Mouse (Mus musculus) embryonic facial prominence, embryonic 12.5 days (tissue): Measurements from ENCODE around the gene Mtg2. TPM values are rescaled to one million over a fixed set of nuclear protein-coding genes. Genes with fewer than 3 reads are reported as not detected.

Experiments
- ATAC-seq: fragments of 200-750 bp; cut with Nextera tagmentation; 2 replicates; pipeline ENCODE4 v1.8.0; 2017; ENCODE audit not compliant: insufficient number of reproducible peaks, insufficient read depth, low FRiP score, low TSS enrichment
- H3K27ac ChIP-seq: fragments of 300-500 bp; sonication (generic); 2 replicates; pipeline ENCODE4 v1.5.1; 2016; ENCODE audit warnings: mild to moderate bottlenecking
- H3K27me3 ChIP-seq: fragments of 300-500 bp; sonication (generic); 2 replicates; pipeline ENCODE4 v1.6.1; 2016; ENCODE audit warnings: mild to moderate bottlenecking, moderate library complexity
- H3K36me3 ChIP-seq: fragments of 300-500 bp; sonication (generic); 2 replicates; pipeline ENCODE4 v1.6.1; 2016; ENCODE audit warnings: mild to moderate bottlenecking
- H3K4me1 ChIP-seq: fragments of 300-500 bp; sonication (generic); 2 replicates; pipeline ENCODE4 v1.6.1; 2016
- H3K4me2 ChIP-seq: fragments of 300-500 bp; sonication (generic); replicated peaks from 2 replicates; pipeline ENCODE4 v1.6.1; 2016; ENCODE audit warnings: mild to moderate bottlenecking, moderate library complexity
- H3K4me3 ChIP-seq: fragments of 300-500 bp; sonication (generic); 2 replicates; pipeline ENCODE4 v1.5.1; 2016; ENCODE audit warnings: mild to moderate bottlenecking
- H3K9ac ChIP-seq: fragments of 300-500 bp; sonication (generic); 2 replicates; pipeline ENCODE4 v1.6.1; 2016; ENCODE audit warnings: mild to moderate bottlenecking, moderate library complexity
- H3K9me3 ChIP-seq: fragments of 300-500 bp; sonication (generic); 2 replicates; pipeline ENCODE4 v1.6.1; 2016; ENCODE audit warnings: mild to moderate bottlenecking, moderate library complexity
- WGBS: fragments of 180-500 bp; shearing (Covaris S2); methylation state at CpG from one replicate; pipeline ENCODE4 v1.1.7; 2016; 5-methylcytosine and 5-hydroxymethylcytosine counted together
- polyA plus RNA-seq: library from polyadenylated mRNA; unstranded; fragments of >200 nt; fragmentation: Nextera tagmentation; extraction: Ambion mirVana; gene quantifications from 2 replicates; pipeline ENCODE4 v1.2.1, GENCODE M21; 2016

The Mtg2 gene
- polyA plus RNA-seq, 1 experiment from 2014 or later = 29.0 TPM

GRCm38 (mm10) chr2:180090285-180090684, 19.9 kb downstream of the Mtg2 start:
- H3K4me1 ChIP-seq = no peaks in the 10 kb centered on the region; the same call in 1 of the 2 replicates
- WGBS = 54% methylated on average over 11 of the region's 11 CpGs

GRCm38 (mm10) chr2:180095711-180096110, 25.3 kb downstream of the Mtg2 start:
- peaks cover 43% of the 10 kb centered on the region for H3K27me3 ChIP-seq

More at GRCm38 (mm10) chr2:180090285-180090684, 19.9 kb downstream of the Mtg2 start:
- Histone ChIP-seq H3K9me3 (no peaks in the 10 kb centered on the region), H3K9ac (no peak overlapping the region), H3K4me3 (no peak overlapping the region), H3K36me3 (peaks cover 4% of the 10 kb centered on the region; the same call in 1 of the 2 replicates), H3K27ac (no peak overlapping the region), H3K4me2 (no peak overlapping the region), H3K27me3 (no peaks in the 10 kb centered on the region)
- ATAC-seq = no peak

GRCm38 (mm10) chr2:180097585-180097984, 27.2 kb downstream of the Mtg2 start:
- H3K9ac ChIP-seq = no peak overlapping the region
- H3K4me3 ChIP-seq = no peak overlapping the region
- peaks cover 62% of the 10 kb centered on the region for H3K27me3 ChIP-seq
- ATAC-seq = no peak
- WGBS = 54% methylated on average over 3 of the region's 3 CpGs
- H3K4me2 ChIP-seq = no peak overlapping the region
- H3K27ac ChIP-seq = no peak overlapping the region
- no peaks in the 10 kb centered on the region for H3K36me3 ChIP-seq
- H3K4me1 ChIP-seq = peaks cover 6% of the 10 kb centered on the region; the same call in 1 of the 2 replicates
- no peaks in the 10 kb centered on the region for H3K9me3 ChIP-seq

More at GRCm38 (mm10) chr2:180095711-180096110, 25.3 kb downstream of the Mtg2 start:
- ATAC-seq = no peak
- no peaks in the 10 kb centered on the region for H3K9me3 ChIP-seq
- 0 out of 2 replicates have a peak, but pooled peaks cover 5% of the 10 kb centered on the region for H3K4me1 ChIP-seq
- no peak overlapping the region for H3K27ac ChIP-seq
- no peaks in the 10 kb centered on the region for H3K36me3 ChIP-seq
- H3K4me2 ChIP-seq = no peak overlapping the region
- H3K4me3 ChIP-seq = no peak overlapping the region
- 27% methylated on average over 5 of the region's 5 CpGs for WGBS
- H3K9ac ChIP-seq = no peak overlapping the region

- H3K27ac ChIP-seq = no peak overlapping the region
- peaks cover 12% of the 10 kb centered on the region; the same call in 1 of the 2 replicates for H3K4me1 ChIP-seq
- peaks cover 68% of the 10 kb centered on the region for H3K27me3 ChIP-seq
- no peak overlapping the region for H3K9ac ChIP-seq
- ATAC-seq = no peak
- no peaks in the 10 kb centered on the region for H3K36me3 ChIP-seq
- no peak overlapping the region for H3K4me3 ChIP-seq
- H3K4me2 ChIP-seq = no peak overlapping the region
- 41% methylated on average over 5 of the region's 5 CpGs for WGBS
- H3K9me3 ChIP-seq = no peaks in the 10 kb centered on the region
Observed at GRCm38 (mm10) chr2:180098167-180098566, 27.8 kb downstream of the Mtg2 start.

GRCm38 (mm10) chr2:180099529-180099928, 29.1 kb downstream of the Mtg2 start:
- 8% methylated on average over 15 of the region's 15 CpGs for WGBS
- Histone ChIP-seq H3K27ac (no peak overlapping the region), H3K9me3 (no peaks in the 10 kb centered on the region), H3K9ac (no peak overlapping the region), H3K27me3 (peaks cover 81% of the 10 kb centered on the region), H3K4me1 (peaks cover 23% of the 10 kb centered on the region), H3K4me3 (no peak overlapping the region), H3K4me2 (peak overlapping the region; percentile 17; the same call in 1 of the 2 replicates), H3K36me3 (no peaks in the 10 kb centered on the region)
- no peak for ATAC-seq

- ATAC-seq = no peak
Observed at GRCm38 (mm10) chr2:180103151-180103977, 33.0 kb downstream of the Mtg2 start.

GRCm38 (mm10) chr2:180103978-180104658, 33.7 kb downstream of the Mtg2 start, which contains the start of gene Hrh3:
Hrh3 (minus strand) TSS chr2:180104488.
- peaks cover 72% of the 10 kb centered on the region for H3K27me3 ChIP-seq
- peak; percentile 83 for ATAC-seq
- peaks cover 26% of the 10 kb centered on the region for H3K4me1 ChIP-seq
- H3K4me3 ChIP-seq = peak within 1 kb of the TSS; percentile 50
- 1% methylated on average over 61 of the region's 87 CpGs for WGBS
- H3K36me3 ChIP-seq = no peaks in the 10 kb centered on the region
- H3K9ac ChIP-seq = 0 out of 2 replicates have a peak within 1 kb of the TSS, but pooled peaks have one; percentile 25
- peak within 1 kb of the TSS; percentile 99 for H3K4me2 ChIP-seq
- no peaks in the 10 kb centered on the region for H3K9me3 ChIP-seq
- H3K27ac ChIP-seq = no peak within 1 kb of the TSS

More at GRCm38 (mm10) chr2:180103151-180103977, 33.0 kb downstream of the Mtg2 start:
- Histone ChIP-seq H3K36me3 (no peaks in the 10 kb centered on the region), H3K4me2 (peak overlapping the region; percentile 99), H3K9me3 (no peaks in the 10 kb centered on the region), H3K27me3 (peaks cover 79% of the 10 kb centered on the region), H3K27ac (no peak overlapping the region), H3K4me1 (peaks cover 26% of the 10 kb centered on the region), H3K4me3 (peak overlapping the region; percentile 50), H3K9ac (0 out of 2 replicates have a peak overlapping the region, but pooled peaks have one; percentile 25)
- WGBS = under 1% methylated on average over 57 of the region's 57 CpGs

GRCm38 (mm10) chr2:180104659-180105377, 34.4 kb downstream of the Mtg2 start:
- peaks cover 21% of the 10 kb centered on the region for H3K4me1 ChIP-seq
- WGBS = 10% methylated on average over 24 of the region's 24 CpGs
- no peak overlapping the region for H3K27ac ChIP-seq
- H3K27me3 ChIP-seq = peaks cover 66% of the 10 kb centered on the region
- H3K36me3 ChIP-seq = no peaks in the 10 kb centered on the region
- peak overlapping the region; percentile 99 for H3K4me2 ChIP-seq
- H3K9ac ChIP-seq = no peak overlapping the region
- H3K9me3 ChIP-seq = no peaks in the 10 kb centered on the region
- H3K4me3 ChIP-seq = peak overlapping the region; percentile 50
- peak; percentile 19; the same call in 1 of the 2 replicates for ATAC-seq

GRCm38 (mm10) chr2:180105441-180106190, 35.2 kb downstream of the Mtg2 start:
- ATAC-seq = no peak
- H3K4me2 ChIP-seq = no peak overlapping the region
- H3K27me3 ChIP-seq = peaks cover 64% of the 10 kb centered on the region
- H3K9ac ChIP-seq = no peak overlapping the region
- H3K36me3 ChIP-seq = no peaks in the 10 kb centered on the region
- H3K4me3 ChIP-seq = no peak overlapping the region
- H3K4me1 ChIP-seq = peaks cover 20% of the 10 kb centered on the region
- H3K27ac ChIP-seq = no peak overlapping the region
- H3K9me3 ChIP-seq = no peaks in the 10 kb centered on the region
- WGBS = 25% methylated on average over 8 of the region's 8 CpGs

- Histone ChIP-seq H3K36me3 (no peaks in the 10 kb centered on the region), H3K9me3 (no peaks in the 10 kb centered on the region), H3K27ac (no peak overlapping the region), H3K27me3 (peaks cover 50% of the 10 kb centered on the region), H3K9ac (no peak overlapping the region), H3K4me1 (peaks cover 20% of the 10 kb centered on the region), H3K4me2 (no peak overlapping the region), H3K4me3 (no peak overlapping the region)
- WGBS = 66% methylated on average over 4 of the region's 4 CpGs
- ATAC-seq = no peak
Observed at GRCm38 (mm10) chr2:180107081-180107480, 36.7 kb downstream of the Mtg2 start.
